ENCODE assay signal across 9 mouse cellular contexts in the genomic region with DNA sequence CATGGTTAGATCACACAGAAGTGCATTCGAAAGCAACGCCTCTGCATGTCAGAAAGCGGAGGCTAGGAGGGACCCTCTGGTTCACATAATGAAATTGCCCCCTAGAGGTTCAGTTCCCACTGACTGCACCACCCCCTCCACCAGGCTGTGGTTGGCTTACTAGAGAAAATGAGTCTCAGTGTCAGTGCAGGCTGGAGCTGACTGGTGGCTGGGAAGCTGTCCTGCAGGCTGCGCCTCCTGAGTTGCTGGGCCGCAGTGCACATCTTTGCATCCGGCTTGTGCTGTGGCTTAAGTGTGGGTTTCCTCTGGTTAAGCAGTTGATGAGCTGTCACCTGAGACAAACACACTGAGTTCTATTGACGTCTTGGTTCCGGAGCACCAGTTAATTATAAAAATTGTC.
DNase-seq lines count a peak whose midpoint lies in the region; ATAC-seq and TF ChIP-seq lines count a peak whose summit lies in the region.
"Had no signal": no experiment of that assay in that cellular context is flagged by ENCODE, and none has a peak within 500 bp of the region (broad histone marks: within the 10 kb centered on the region; RNA-seq: fewer than 3 reads in every experiment).

No protein-coding gene starts in this region.

- H3K4me1 ChIP-seq in hindbrain, embryonic 13.5 days (replicated peaks) = peaks cover 19% of the 10 kb centered on the region
- H3K4me1 ChIP-seq in midbrain, embryonic 16.5 days (ENCODE audit: control insufficient read depth, insufficient read depth, low read length) = peaks cover 3% of the 10 kb centered on the region; the same call in 1 of the 2 replicates
- H3K4me1 ChIP-seq in kidney, adult 2 months (ENCODE audit: control insufficient read depth, insufficient read depth, low read length) = no peaks in the 10 kb centered on the region
- H3K4me1 ChIP-seq: stomach, embryonic 15.5 days had no signal

- peak; percentile 90 for DNase-seq in 416B (ENCODE audit: low read depth)
- peak; percentile 28 for DNase-seq in WW6 (ENCODE audit: low read depth, low spot score)
- no peak for DNase-seq in urinary bladder, postnatal 10 days (ENCODE audit: low spot score)
- no peak for DNase-seq in kidney, adult 2 months
- no peak for DNase-seq in right cerebral cortex, postnatal 14 days
- no peak for DNase-seq in ovary, postnatal 14 days (ENCODE audit: low spot score)

- ATAC-seq in hindbrain, embryonic 13.5 days (ENCODE audit: low FRiP score) = peak; percentile 72
- ATAC-seq in midbrain, embryonic 16.5 days = peak; percentile 54; the same call in 1 of the 2 replicates

- no peaks in the 10 kb centered on the region for H3K27me3 ChIP-seq in hindbrain, embryonic 13.5 days
- H3K27me3 ChIP-seq in midbrain, embryonic 16.5 days (ENCODE audit: control insufficient read depth, insufficient read depth, low read depth, low read length) = no peaks in the 10 kb centered on the region
- H3K27me3 ChIP-seq in kidney, adult 2 months (replicated peaks; ENCODE audit: control insufficient read depth, insufficient read depth, low read length) = no peaks in the 10 kb centered on the region
- H3K27me3 ChIP-seq: stomach, embryonic 15.5 days had no signal

- H3K27ac ChIP-seq in hindbrain, embryonic 13.5 days = peak overlapping the region; percentile 19
- H3K27ac ChIP-seq in midbrain, embryonic 16.5 days (ENCODE audit: low read length) = no peak overlapping the region
- no peak overlapping the region for H3K27ac ChIP-seq in kidney, adult 2 months (ENCODE audit: insufficient read depth, low read depth, low read length)
- H3K27ac ChIP-seq: stomach, embryonic 15.5 days had no signal

- no peaks in the 10 kb centered on the region for H3K9me3 ChIP-seq in hindbrain, embryonic 13.5 days
- H3K9me3 ChIP-seq in midbrain, embryonic 16.5 days (replicated peaks; ENCODE audit: control insufficient read depth, low read length, poor library complexity, severe bottlenecking) = no peaks in the 10 kb centered on the region
- H3K9me3 ChIP-seq: stomach, embryonic 15.5 days had no signal

- no peak for TF ChIP-seq CTCF in kidney, adult 2 months (conservative IDR thresholded peaks at IDR 0.05; ENCODE audit: insufficient read depth, insufficient read length, low read depth, low read length)

- no peak for TF ChIP-seq POLR2A in kidney, adult 2 months (IDR thresholded peaks at IDR 0.05; ENCODE audit: low read depth, low read length)

- peaks cover 5% of the 10 kb centered on the region; the same call in 1 of the 2 replicates for H3K36me3 ChIP-seq in hindbrain, embryonic 13.5 days
- no peaks in the 10 kb centered on the region for H3K36me3 ChIP-seq in midbrain, embryonic 16.5 days (ENCODE audit: control insufficient read depth, insufficient read depth, low read length)
- H3K36me3 ChIP-seq in kidney, adult 2 months (ENCODE audit: control insufficient read depth, insufficient read depth, low read length) = no peaks in the 10 kb centered on the region; the same call in 1 of the 2 replicates

- H3K4me2 ChIP-seq in hindbrain, embryonic 13.5 days = no peak overlapping the region
- no peak overlapping the region for H3K4me2 ChIP-seq in midbrain, embryonic 16.5 days (ENCODE audit: low read length)
- H3K4me2 ChIP-seq: stomach, embryonic 15.5 days had no signal

- WGBS in hindbrain, embryonic 13.5 days = 45% methylated on average over 8 of the region's 8 CpGs
- 49% methylated on average over 8 of the region's 8 CpGs for WGBS in midbrain, embryonic 16.5 days
- 76% methylated on average over 8 of the region's 8 CpGs for WGBS in kidney, adult 2 months

- H3K4me3 ChIP-seq in hindbrain, embryonic 13.5 days = no peak overlapping the region
- no peak overlapping the region for H3K4me3 ChIP-seq in midbrain, embryonic 16.5 days (ENCODE audit: low read depth, low read length)
- H3K4me3 ChIP-seq in kidney, adult 2 months (ENCODE audit: insufficient read depth, low read depth, low read length) = no peak overlapping the region
- H3K4me3 ChIP-seq: stomach, embryonic 15.5 days had no signal

- H3K9ac ChIP-seq in hindbrain, embryonic 13.5 days = no peak overlapping the region
- no peak overlapping the region for H3K9ac ChIP-seq in midbrain, embryonic 16.5 days (ENCODE audit: low read depth, low read length)
- H3K9ac ChIP-seq: stomach, embryonic 15.5 days had no signal

Comparison
In these comparisons a context has a peak if more than half of its experiments do, and no peak if none do; other contexts are left out.
1. DNase-seq: peak in 416B (single experiment) and WW6 (single experiment); none in urinary bladder, postnatal 10 days (single experiment), kidney, adult 2 months (single experiment), right cerebral cortex, postnatal 14 days (single experiment) and ovary, postnatal 14 days (single experiment).